Mouse (Mus musculus) skeletal muscle tissue, adult 2 months (tissue): ENCODE results near the gene Inpp5k.

Source experiments
- DNase-seq: peaks from one replicate; pipeline ENCODE4 v3.0.0-alpha.2; 2012; ENCODE audit warnings: low read depth, low spot score

Gene Inpp5k

DNA sequence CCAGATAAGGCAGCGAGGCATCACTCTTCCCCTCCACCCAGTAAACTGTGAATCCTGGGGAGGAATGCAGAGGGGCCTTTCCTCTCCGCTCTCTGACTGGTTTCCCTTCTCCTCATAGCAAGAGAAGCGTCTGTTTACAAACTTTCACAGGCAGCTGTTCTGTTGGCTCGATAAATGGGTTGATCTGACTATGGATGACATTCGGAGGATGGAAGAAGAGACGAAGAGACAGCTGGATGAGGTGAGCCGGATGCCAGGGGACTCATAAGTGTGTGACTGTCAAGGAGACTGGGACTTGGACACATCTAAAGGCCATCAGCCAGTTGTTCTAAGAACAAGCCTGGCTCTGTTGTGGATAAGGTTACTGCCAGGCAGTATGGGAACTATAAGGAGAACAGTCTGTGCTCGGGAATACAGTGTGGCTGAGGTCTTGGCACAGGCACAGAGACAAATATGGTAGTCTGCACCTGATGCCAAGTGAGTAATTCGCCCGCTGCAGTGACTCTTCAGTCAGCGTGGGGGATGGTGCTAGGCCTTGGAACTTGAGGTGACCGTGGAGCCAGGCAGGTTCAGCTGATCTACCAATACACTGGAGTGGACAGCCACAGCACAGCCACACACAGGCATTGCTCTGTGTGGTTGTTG is 10.5 kb upstream of the Inpp5k start:
- peak; percentile 95 for DNase-seq

DNA sequence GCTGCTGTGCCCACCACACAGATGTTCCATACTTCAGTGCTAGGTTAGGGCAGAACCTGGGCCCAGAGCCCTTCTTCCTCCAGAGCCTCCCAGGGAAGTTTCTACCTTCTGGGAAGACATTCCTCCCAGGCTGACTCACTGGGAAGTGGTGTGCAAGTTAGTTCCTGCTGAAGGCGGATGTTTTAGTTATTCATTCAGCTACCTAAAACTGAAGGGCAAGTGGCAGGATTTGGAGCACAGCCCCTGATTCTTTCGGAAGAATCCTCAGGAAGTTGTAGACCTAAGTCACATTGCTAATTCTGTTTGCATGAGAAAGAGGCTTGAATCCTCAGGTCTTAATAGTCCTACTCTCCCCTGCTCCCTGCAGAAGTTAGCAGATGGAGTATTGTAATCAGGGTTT is 9.4 kb upstream of the Inpp5k start:
- no peak for DNase-seq

DNA sequence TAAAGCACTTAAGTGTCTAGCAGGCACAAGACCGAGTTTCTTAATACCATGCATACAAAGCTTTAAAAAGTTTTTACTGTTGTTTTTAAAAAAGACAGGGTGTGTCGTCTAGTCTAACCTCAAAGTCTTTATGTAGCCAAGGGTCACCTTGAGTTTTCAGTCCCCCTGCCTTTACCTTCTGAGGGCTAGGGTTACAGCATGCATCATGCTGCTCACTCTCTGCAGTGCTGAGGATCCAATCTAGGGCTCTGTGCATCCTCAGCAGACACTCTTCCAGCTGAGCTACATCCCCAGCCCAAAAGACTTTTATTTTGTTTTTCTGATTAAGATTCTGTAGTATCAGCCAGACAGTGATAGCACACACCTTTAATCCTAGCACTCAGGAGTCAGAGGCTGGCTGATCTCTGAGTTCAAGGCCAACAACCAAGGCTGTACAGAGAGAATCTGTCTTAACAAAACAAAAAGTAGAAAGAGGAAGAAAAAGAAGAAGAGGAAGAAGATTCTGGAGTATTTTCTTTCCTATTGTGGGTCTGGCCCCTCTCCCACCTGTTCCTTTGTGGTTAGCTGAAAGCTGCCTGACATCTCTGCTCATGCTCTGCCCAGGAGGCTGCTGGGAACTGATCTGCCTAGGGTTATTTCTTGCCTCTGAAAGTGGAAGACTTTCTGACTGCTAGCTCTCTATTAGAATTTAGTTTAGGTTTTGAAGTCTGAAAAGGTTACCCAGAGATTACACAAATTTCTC is 8.0 kb upstream of the Inpp5k start:
- DNase-seq = no peak

DNA sequence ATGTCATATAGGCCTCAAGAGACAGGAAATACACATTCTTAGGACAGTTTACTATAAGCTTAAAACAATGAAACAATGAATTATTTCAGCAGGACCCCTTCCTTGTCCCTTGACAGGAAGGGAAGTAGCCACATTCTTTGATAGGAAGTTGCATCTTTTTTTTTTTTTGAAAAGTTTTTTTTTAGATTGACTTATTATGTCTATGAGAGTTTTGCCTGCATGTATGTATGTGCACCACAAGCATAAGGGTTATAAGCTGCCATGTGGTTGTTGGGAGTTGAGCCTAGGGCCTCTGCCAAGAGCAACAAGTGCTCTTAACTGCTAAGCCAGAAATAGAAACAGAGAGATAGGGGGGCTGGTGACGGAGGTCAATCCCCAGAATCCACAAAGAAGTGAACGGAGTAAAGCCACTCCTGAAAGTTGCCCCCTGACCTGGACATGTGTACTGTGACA is 6.7 kb upstream of the Inpp5k start:
- DNase-seq = no peak

DNA sequence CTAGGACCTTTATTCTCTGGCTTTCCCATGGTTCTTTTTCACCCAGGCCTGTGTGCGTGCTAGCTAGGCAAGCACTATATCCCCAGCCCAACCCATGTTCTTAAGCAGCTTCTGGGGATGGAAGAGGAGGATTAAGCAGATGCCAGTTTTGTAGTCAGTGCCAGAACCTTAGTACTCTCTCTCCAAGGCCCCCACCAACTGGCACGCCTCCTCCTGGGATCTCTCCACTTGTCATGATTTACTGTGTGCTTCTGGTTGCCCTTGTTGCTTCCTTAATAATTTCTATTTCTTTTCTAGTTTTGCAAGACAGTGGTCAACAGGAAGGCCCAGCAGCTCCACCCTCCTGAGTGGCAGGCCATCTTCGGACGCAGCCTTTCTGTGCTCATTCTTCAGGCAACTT is 5.0 kb upstream of the Inpp5k start:
- DNase-seq = no peak

DNA sequence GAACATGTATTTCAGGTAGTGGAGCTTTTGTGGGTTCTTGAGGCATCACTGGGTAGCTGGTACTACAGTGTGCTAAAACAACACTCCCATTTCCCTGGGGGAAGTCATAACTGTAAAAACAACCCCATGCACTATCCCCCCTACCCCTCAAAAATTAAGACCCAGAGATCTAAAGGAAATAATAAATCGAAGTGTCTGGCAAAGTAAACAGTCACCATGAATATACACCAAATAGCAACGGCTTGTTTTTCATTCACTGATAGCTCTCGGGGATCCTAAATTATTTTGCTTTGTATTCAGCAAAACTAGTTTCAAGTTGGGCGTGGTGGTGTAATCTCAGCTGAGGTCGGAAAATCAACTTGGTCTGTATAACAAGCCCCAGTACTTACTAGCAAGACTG is 690 bp upstream of the Inpp5k start:
- no peak for DNase-seq

DNA sequence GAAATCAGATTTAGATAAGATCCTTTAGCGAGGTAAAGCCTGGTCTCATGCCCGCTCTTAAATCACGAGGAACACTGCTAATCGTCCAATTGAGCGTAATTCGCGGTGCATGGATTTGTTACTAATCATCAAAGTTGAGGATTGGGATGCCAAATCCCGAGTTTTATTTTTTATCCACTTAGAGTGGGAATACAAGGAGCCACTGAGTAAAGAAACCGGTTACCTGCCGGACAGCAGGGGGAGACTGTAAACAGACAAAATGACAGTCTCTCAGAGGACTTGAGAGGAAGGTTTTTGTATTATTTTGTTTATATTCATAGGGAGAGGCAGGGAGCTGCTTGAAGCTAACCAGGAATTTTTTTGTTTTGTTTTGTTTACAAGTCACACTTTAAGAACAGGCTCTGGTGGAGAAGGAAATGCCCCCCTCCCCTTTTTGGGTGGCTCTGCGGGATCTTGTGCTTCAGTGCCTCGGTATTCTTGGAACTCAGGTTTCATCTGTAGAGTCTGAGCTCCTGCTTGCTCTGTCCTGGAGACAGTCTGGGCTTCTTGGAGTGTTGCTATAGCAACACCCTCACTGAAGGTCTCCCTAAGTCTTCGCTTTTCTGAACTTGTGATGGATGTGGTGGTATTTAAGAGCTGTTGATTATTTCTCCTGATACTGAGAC is 905 bp downstream of the Inpp5k start:
- DNase-seq = no peak

DNA sequence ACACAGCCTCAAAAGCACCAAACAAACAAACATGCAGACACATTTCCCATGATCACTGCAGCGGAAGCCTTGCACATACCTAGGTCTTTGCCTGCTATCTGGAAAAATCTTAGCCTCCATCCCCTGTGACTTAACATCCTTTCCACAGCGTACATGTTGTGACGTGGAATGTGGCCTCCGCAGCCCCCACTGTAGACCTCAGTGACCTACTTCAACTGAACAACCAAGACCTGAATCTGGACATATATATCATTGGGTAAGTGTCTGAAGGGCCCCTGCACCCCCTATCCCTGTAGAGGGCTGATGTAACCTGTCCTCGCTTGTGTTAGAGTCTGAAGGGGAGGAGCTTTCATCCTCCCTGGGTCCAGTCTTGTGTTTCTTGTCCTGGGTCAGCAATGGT is 2.1 kb downstream of the Inpp5k start:
- DNase-seq = no peak

DNA sequence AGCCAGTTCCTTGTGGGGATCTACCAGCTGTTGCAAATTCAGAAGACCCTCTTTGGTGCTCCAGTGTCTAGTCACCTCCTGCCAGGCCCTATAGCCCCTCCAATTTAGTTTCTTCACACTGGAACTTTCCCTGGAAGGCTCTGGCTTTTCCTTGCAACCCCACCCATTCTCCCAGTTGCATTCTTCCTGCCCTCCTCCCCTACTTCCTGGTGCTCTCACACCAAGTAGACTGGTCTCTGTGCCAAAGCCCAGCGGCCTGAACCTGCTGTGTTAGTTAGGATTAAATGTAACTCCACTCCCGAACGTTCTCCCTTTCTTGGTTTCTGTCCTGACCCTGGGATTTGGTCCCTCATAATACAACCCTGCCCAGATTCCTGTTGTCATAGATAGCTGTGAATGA is 4.0 kb downstream of the Inpp5k start:
- DNase-seq = no peak

DNA sequence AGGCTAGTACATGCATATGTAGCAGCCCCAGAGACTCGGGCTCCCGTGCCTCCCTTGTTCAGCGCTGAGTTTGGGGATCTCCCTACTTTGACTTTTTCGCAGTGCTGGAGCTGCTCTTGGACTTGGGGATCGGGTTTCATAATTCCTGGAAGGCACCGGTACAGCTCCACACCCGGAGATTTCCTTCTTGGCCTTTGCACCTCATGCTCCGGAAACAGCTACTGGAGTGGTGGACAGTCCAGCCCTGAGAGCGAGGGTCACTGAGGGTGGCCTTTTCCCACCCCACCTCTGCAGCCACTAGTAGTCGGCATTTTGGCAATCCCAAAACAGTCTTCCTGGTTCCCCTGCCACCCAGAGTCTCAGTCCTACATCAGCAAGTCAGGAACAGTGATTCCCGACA is 4.5 kb downstream of the Inpp5k start:
- no peak for DNase-seq

DNA sequence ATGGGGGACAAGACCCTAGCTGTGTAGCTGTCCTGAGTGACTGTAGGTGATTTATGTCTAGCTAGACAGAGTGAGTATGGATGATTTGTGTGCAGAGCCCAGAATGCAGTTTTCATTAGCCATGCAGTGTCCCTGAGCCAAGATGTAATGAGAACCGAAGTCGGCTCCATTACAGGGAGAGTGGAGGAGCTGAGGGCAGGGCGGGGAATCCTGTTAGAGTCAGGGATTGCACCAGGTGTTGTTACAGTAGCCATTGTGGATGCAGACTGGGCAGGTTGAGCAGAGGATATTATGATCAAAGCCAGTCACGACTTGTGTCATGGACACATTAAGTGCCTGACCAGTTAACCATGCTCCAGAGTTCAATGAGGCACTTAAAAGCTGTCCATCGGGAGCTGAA is 12.5 kb downstream of the Inpp5k start:
- DNase-seq = no peak

DNA sequence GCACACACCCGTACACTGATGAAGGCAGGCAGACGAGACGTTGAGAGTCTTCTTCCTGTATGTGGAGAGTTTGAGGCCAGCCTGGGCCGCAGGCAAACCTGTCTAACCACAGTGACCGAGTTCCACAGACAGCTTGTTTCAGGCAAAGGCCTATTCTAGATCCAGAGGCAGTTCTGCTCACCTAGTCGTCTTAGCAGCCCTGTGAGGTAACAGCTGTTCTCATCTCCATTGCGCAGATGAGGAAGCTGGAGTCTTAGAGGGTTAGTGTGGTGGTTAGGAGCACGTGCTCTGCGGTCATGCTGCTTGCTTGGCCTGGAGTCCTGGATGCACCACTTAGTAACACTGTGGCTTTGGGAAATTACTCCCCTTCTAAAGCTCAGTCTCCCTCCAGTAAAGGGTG is 13.9 kb downstream of the Inpp5k start:
- DNase-seq = no peak

DNA sequence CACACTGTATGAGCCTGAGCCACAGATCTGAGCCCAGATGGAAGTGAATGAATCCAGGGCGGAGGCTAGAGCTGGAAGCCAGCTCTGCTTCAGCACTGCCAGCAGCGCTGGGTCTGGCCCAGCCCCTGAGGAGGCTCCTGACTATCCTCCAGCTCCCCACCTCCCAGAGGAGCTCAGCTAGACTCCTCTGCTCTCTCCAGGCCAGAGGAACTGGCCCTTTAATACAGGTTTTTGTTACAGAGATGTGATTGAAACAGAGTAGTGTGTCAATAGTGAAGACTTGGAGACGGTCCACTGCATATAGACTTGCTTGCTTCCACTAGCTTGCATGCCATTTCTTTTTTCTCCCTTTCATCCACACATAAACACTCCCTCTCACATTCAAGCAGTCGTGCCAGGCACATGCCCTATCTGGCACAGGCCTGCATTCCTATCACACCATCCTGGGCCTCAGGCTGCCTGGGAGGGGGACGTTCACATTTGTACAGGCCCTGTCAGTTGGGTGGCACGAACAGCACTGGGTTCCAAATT is 17.0 kb downstream of the Inpp5k start:
- peak; percentile 75 for DNase-seq

DNA sequence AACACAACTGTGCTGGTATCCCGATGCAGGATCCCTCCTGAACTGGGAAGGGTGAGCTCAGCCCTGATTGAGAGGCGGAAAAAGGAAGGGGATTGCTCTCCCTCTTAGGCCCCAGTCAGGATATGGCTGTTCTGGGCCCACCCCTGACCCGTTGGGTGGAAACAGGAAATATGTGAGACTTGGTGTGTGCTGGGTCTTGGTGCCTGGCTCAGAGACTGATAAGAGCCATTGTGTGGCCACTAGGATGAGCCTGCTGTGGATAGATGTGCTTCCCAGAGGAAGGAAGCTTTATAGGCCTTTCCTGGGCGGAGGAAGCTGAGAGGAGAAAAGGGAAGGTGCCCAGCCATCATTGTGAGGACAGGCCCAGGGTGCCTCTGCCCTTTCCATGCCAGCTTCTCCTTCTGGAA is 18.4 kb downstream of the Inpp5k start:
- no peak for DNase-seq

DNA sequence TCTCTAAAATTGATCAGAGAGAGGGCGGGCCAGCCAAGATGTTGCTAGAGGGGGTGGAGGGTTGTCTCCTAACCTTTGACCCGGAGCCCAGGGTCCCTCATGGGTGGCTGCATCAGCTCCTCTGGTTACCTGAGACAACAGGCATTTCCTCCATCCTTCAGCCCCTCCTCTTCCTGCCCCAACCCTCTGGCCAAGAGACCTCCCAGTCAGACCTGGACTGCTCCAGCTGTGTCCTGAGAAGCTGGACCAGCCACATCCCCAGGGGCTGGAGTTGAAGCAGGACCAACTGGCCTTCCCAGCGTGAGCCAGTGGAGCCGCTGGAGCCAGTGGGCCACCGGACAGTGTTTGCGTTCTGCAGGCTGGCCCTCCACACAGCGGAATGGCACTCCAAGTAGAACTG is 19.5 kb downstream of the Inpp5k start, which contains the start of gene Myo1c:
Gene Myo1c, plus strand, starts transcription at position 194 of the 400 bp plus-strand sequence.
- DNase-seq = peak; percentile 62

DNA sequence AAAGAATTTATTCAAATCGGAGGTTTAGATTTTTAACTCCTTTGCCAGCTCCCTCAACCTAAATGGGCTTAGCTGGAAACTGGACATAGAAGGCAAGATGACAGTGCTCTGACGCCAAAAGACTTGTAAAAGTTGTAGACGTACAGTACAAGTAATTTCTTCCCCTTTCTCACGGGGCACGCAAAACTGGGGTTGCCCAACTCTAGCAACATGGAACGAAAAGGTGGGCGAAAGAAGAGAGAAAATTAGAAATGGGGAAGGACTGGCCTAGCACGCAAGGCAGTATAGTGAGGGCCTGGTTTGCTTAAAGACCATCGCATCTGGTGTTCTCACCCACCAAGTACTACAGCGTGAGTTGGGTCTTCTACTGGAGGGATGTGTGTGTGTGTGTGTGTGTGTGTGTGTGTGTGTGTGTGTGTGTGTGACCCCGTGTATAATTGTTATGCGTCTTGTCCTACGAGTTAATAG is 20.2 kb downstream of the Inpp5k start:
- no peak for DNase-seq

DNA sequence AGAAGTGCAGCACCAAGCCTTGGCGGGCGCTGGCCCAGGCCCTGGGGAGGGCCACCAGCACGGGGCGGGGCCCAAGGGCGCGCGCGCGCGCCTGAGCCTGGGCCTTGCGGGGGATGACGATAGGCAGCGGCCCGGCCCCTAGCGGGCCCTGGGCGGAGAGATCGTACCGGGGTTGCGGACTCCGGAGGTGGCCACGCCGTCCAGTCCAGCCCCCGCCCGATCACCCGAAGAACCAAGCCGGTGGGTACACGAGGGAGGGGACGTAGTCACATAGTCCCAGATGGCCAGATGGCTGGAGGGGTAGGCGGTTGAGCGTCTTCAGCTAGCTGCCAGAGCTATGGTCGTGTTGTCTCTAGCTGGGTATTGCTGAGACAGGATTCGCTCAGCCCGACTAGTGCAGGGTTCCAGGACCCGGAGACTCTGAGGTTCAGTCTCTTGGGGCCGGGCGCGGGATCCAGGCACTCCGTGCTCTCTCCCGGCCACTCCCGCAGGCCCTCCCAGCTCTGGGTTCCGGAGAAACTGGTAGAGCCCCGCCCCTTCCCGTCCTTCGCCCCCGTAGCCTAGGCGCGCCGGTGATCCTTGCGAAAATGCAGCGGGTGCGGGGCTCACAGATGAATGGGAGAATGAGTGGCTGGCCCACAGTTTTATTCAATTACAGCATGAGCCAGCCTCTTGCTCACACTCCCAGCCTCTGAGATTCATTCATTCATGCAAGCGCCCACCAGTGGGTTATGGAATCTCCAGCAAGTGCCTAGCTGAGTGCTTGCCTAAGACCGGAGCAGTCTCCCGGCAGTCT is 20.8 kb downstream of the Inpp5k start:
- peak; percentile 69 for DNase-seq

DNA sequence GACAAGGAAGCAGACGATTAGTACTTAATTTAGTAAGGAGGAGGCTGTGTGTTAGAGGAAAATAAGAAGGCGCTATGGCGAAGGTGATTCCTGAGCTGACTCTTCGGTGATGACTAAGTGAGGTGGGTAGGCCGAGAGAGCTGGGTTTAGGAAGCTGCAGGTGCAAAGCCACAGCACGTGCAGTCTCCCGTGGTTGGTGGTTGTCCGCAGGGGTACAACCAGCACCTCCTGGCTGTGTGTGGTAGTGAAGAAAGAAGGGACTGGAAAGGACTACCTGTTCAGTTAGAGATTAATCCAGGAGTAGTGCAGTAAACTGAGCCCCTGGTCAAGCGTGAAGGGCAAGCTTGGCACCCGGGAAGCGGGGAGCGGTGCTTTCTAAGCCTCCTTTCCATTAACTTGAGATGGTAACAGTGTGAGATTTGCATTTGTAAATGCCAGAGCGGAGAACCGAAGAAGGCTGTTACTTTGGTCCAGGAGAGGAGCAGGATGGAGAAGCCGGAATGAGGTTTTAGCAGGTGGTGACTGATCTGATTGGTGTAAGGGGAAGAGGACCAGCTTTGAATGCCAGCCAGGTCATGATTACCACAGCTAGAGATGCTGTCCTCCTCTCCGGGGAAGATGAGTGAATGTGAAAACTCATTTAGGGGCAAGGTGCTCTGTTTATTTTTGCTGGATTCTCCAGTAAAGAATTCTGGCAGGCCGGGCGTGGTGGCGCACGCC is 21.6 kb downstream of the Inpp5k start:
- DNase-seq = no peak

DNA sequence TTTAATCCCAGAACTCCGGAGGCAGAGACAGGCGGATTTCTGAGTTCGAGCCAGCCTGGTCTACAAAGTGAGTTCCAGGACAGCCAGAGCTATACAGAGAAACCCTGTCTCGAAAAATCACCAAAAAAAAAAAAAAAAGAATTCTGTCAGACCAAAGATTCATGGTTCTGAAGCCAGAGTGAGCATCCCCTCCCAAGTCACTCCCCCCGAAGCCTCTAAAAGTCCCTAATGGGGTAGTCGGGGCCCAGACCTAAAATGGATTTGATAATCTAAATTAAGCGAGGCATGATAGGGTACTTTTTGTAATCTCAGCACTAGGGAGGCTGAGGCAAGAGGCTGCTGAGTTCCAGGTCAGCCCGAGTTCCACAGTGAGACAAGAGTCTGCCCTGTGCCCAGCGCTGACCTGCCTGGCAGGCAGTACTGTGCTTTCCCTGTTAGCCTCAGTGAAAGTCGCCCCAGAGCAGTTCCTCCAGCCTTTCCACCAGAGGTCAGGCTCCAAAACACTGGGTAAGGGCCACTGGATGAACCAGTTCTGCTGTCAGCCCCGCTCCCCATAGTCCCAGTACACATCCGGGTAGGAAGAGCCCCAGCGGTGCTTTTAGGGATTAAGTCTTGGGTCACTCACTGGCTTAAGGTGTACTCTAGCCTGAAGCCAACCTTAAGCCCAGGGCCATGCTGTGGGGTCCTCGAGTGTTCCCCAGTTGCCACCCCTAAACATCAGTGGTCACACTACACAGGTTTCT is 22.3 kb downstream of the Inpp5k start:
- DNase-seq = no peak

DNA sequence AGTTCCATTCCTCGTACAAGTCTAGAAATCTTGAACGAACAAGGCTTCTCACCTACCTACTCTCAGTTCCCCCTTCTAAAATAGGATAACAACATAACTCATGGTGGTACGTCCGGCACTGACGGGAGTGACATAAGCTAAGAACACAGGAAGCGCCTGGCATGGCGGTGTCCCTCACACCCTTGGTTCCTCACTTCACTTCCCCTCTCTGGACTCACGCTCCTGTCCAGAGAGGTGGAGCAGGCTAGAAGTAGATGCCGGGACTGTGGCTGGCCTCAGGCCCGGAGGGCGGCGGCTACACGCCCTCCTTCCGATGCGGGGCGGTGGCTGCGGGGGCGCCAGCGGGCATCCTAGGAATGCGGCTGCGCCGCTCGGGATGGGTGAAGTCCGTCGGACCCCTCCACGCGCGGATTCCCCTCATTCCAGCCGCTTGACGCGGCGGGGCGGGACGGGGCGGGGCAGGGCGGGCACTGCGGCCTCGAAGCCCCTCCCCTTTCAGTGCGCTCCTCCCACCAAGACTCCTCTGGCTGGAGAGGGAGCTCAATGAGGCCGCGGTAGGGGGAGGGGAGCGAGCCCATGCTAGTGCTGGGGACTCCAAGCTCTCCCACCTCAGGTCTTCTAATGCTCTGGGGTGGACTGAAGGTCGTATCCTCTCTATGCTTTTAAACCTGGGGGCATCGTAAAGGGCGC is 23.1 kb downstream of the Inpp5k start:
- peak; percentile 73 for DNase-seq
